Mouse (Mus musculus) spleen, adult 2 months (tissue): ENCODE data around the gene Grm3.

Experiments used
- CTCF ChIP-seq: fragments of 200-500 bp; IDR thresholded peaks from 2 replicates; pipeline ENCODE4 v1.5.1; 2011; ENCODE audit warnings: mild to moderate bottlenecking, inconsistent platforms; ENCODE audit not compliant: insufficient read depth, insufficient read length, insufficient replicate concordance; ENCODE audit errors: extremely low read depth
- POLR2A ChIP-seq: fragments of 200-500 bp; IDR thresholded peaks from 2 replicates; pipeline ENCODE4 v1.6.1; 2011; ENCODE audit warnings: low read depth, low read length, inconsistent platforms

GRCm38 (mm10) chr5:9623095-9623459 is 101.9 kb downstream of the Grm3 start:
- no peak for TF ChIP-seq POLR2A
- TF ChIP-seq CTCF, result no peak
